Mouse (Mus musculus): Measurements from ENCODE around the gene Msantd1. TPM values are rescaled to one million over a fixed set of nuclear protein-coding genes. Genes with fewer than 3 reads are reported as not detected.
A peak's percentile ranks its signal among the peaks of the same experiment; 100 is the strongest.

The Msantd1 gene
- polyA plus RNA-seq, 1 experiment from 2014 or later, result 0.30 TPM

DNA sequence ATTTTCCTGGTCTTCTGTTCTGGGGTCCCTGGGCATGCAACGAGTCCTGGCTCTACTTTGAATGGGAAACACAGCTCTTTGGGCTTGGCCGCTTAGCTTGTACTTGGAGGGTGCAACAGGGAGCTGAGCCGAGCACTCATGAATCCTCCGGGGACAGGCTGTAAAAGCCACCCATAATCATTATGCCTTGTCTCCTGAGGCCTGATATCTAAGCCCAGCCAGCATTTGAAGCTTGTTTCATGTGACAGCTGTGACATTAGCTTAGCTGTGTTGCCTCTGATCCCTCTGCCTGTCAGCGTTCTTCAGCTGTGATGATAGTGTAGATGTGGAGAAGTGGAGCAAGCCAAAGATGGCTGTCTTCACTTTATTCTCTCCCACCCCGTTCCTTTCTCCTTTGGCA lies 46.7 kb downstream of the Msantd1 start:
- peak overlapping the region; percentile 68 for H3K27ac ChIP-seq (ENCODE audit: low read length)
- peaks cover 5% of the 10 kb centered on the region; the same call in 1 of the 2 replicates for H3K36me3 ChIP-seq (ENCODE audit: control insufficient read depth, insufficient read depth)
- no peaks in the 10 kb centered on the region for H3K27me3 ChIP-seq (ENCODE audit: control insufficient read depth, insufficient read depth, low read length)
- peaks cover 53% of the 10 kb centered on the region for H3K4me1 ChIP-seq (ENCODE audit: control insufficient read depth, insufficient read depth, low read length)
- H3K4me2 ChIP-seq (ENCODE audit: low read depth, low read length), result no peak overlapping the region; the same call in 1 of the 2 replicates
- no peak overlapping the region for H3K9ac ChIP-seq (ENCODE audit: low read length)
- H3K9me3 ChIP-seq (replicated peaks; ENCODE audit: control insufficient read depth, low read length), result peaks cover 4% of the 10 kb centered on the region; the same call in 1 of the 2 replicates
- WGBS, result 38% methylated on average over 6 of the region's 6 CpGs
- ATAC-seq (replicated peaks; ENCODE audit: extremely low read depth, insufficient read depth, low FRiP score), result peak; percentile 32; the same call in 1 of the 2 replicates
- no peak overlapping the region for H3K4me3 ChIP-seq (ENCODE audit: low read length)

DNA sequence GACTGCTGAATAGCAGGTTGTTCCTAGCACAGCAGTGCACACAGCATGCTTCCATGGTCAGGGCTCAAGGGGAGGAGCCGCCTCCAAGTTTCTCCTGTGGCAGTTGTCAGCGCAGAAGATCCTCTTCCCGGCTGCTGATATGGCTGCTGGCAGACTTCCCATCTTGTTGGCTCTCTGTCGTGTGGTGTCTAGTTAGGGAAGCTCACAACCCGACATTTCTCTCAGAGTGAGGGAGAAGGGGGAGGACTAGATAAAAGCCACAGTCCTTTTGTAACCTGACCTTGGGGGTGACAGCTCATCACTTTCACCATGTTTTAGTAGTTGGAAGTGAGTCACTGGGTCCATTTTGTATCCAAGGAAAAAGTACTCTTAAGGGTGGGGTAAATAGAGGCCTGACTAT lies 47.8 kb downstream of the Msantd1 start:
- Histone ChIP-seq H3K9ac (ENCODE audit: low read length) (no peak overlapping the region), H3K4me3 (ENCODE audit: low read length) (no peak overlapping the region), H3K27ac (ENCODE audit: low read length) (peak overlapping the region; percentile 69), H3K36me3 (ENCODE audit: control insufficient read depth, insufficient read depth) (peaks cover 5% of the 10 kb centered on the region; the same call in 1 of the 2 replicates), H3K4me2 (ENCODE audit: low read depth, low read length) (peak overlapping the region; percentile 9; the same call in 1 of the 2 replicates), H3K4me1 (ENCODE audit: control insufficient read depth, insufficient read depth, low read length) (peaks cover 52% of the 10 kb centered on the region), H3K9me3 (replicated peaks; ENCODE audit: control insufficient read depth, low read length) (peaks cover 4% of the 10 kb centered on the region; the same call in 1 of the 2 replicates), H3K27me3 (ENCODE audit: control insufficient read depth, insufficient read depth, low read length) (no peaks in the 10 kb centered on the region)
- WGBS, result 13% methylated on average over 5 of the region's 5 CpGs
- peak; percentile 49 for ATAC-seq (replicated peaks; ENCODE audit: extremely low read depth, insufficient read depth, low FRiP score)

DNA sequence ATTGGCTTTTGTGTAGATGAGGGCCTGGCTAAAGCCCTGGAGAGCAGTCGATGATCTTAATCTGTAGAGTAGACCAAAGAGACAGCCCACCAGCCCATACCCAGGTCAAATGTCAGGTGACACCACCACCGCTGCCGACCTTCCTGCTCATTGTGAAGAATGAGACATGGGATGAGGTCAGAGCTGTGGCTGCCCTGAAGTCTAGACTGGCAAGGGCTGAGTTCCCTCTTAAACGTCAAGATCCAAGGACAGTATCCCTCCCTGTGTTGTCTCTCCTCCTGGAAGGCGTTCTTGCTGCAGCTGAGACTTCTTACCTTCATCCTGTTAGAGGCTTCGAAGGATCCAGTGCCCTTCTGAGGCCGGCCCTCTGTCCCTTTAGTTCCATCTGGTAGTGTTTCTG lies 48.3 kb downstream of the Msantd1 start:
- Histone ChIP-seq H3K4me2 (ENCODE audit: low read depth, low read length) (no peak overlapping the region), H3K4me3 (ENCODE audit: low read length) (no peak overlapping the region), H3K9me3 (replicated peaks; ENCODE audit: control insufficient read depth, low read length) (peaks cover 4% of the 10 kb centered on the region; the same call in 1 of the 2 replicates), H3K27ac (ENCODE audit: low read length) (peak overlapping the region; percentile 69), H3K9ac (ENCODE audit: low read length) (no peak overlapping the region), H3K36me3 (ENCODE audit: control insufficient read depth, insufficient read depth) (peaks cover 5% of the 10 kb centered on the region; the same call in 1 of the 2 replicates), H3K27me3 (ENCODE audit: control insufficient read depth, insufficient read depth, low read length) (no peaks in the 10 kb centered on the region), H3K4me1 (ENCODE audit: control insufficient read depth, insufficient read depth, low read length) (peaks cover 48% of the 10 kb centered on the region)
- ATAC-seq (replicated peaks; ENCODE audit: extremely low read depth, insufficient read depth, low FRiP score), result no peak
- 57% methylated on average over 7 of the region's 7 CpGs for WGBS

DNA sequence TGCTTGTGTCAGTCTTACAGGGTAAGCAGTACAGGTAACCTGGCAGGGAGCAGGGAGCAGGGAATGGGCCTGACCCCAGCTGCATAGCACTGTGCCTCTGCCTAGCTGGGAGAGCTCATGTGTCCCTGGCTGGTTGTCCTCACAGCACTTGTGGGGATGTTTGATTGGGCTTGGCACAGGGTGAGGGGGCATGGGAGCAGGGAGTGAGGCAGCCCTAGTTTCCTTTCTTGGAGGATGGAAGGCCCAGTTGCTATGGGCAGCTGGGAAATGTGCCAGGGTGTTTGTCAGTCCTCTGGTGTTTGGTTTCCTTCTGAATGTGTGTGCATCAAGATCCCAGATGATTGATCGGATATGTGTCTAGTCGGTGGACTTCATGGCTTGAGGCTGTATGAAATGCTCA lies 49.2 kb downstream of the Msantd1 start:
- H3K36me3 ChIP-seq (ENCODE audit: control insufficient read depth, insufficient read depth), result peaks cover 5% of the 10 kb centered on the region; the same call in 1 of the 2 replicates
- ATAC-seq (replicated peaks; ENCODE audit: extremely low read depth, insufficient read depth, low FRiP score), result peak; percentile 72
- H3K4me1 ChIP-seq (ENCODE audit: control insufficient read depth, insufficient read depth, low read length), result peaks cover 48% of the 10 kb centered on the region
- H3K4me2 ChIP-seq (ENCODE audit: low read depth, low read length), result no peak overlapping the region
- H3K9ac ChIP-seq (ENCODE audit: low read length), result no peak overlapping the region
- peaks cover 4% of the 10 kb centered on the region; the same call in 1 of the 2 replicates for H3K9me3 ChIP-seq (replicated peaks; ENCODE audit: control insufficient read depth, low read length)
- H3K27ac ChIP-seq (ENCODE audit: low read length), result peak overlapping the region; percentile 67
- no peak overlapping the region for H3K4me3 ChIP-seq (ENCODE audit: low read length)
- 58% methylated on average over 2 of the region's 2 CpGs for WGBS
- H3K27me3 ChIP-seq (ENCODE audit: control insufficient read depth, insufficient read depth, low read length), result no peaks in the 10 kb centered on the region

DNA sequence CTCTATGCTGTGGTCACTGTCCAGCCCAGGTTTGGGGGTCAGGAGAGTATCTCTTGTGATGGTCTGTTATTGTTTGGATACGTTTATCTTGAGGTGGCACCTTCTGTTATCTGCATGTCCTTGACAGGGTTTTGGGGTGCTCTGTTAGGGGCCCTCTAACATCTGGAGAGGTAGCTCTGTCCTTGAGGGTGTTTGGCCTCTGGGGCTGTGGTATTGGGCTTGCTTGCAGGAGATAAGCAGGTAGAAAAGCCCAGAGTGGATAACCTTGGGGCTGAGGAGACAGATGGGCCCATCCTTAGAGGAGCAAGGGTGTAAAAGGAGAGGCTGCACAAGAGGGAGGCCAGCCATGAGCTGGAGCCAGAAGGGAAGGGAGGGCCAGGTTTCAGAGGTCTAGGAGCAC lies 52.2 kb downstream of the Msantd1 start:
- ATAC-seq (replicated peaks; ENCODE audit: extremely low read depth, insufficient read depth, low FRiP score), result no peak
- H3K9ac ChIP-seq (ENCODE audit: low read length), result no peak overlapping the region
- H3K36me3 ChIP-seq (ENCODE audit: control insufficient read depth, insufficient read depth), result peaks cover 3% of the 10 kb centered on the region; the same call in 1 of the 2 replicates
- H3K4me3 ChIP-seq (ENCODE audit: low read length), result no peak overlapping the region
- no peak overlapping the region for H3K4me2 ChIP-seq (ENCODE audit: low read depth, low read length)
- no peaks in the 10 kb centered on the region for H3K27me3 ChIP-seq (ENCODE audit: control insufficient read depth, insufficient read depth, low read length)
- peaks cover 32% of the 10 kb centered on the region for H3K4me1 ChIP-seq (ENCODE audit: control insufficient read depth, insufficient read depth, low read length)
- WGBS, result 55% methylated on average over 1 of the region's 1 CpGs
- no peak overlapping the region for H3K27ac ChIP-seq (ENCODE audit: low read length)
- H3K9me3 ChIP-seq (replicated peaks; ENCODE audit: control insufficient read depth, low read length), result no peaks in the 10 kb centered on the region

DNA sequence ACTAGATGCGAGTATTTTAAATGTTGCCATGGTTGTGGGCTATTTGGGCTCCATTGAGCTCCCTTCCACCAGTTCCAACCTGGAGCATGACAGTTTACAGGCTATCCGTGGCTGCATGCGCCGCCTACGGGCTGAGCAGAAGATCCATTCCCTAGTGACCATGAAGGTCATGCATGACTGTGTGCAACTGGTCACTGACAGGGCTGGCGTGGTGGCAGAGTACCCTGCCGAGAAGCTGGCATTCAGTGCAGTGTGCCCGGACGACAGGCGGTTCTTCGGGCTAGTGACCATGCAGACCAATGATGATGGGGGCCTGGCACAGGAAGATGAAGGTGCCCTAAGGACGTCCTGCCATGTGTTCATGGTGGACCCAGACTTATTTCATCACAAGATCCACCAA lies 57.7 kb downstream of the Msantd1 start:
- no peak overlapping the region for H3K9ac ChIP-seq (ENCODE audit: low read length)
- no peak for ATAC-seq (replicated peaks; ENCODE audit: extremely low read depth, insufficient read depth, low FRiP score)
- no peak overlapping the region for H3K4me3 ChIP-seq (ENCODE audit: low read length)
- H3K4me2 ChIP-seq (ENCODE audit: low read depth, low read length), result no peak overlapping the region
- H3K27me3 ChIP-seq (ENCODE audit: control insufficient read depth, insufficient read depth, low read length), result no peaks in the 10 kb centered on the region
- H3K27ac ChIP-seq (ENCODE audit: low read length), result no peak overlapping the region
- WGBS, result 93% methylated on average over 12 of the region's 12 CpGs
- H3K4me1 ChIP-seq (ENCODE audit: control insufficient read depth, insufficient read depth, low read length), result peaks cover 15% of the 10 kb centered on the region; the same call in 1 of the 2 replicates
- H3K36me3 ChIP-seq (ENCODE audit: control insufficient read depth, insufficient read depth), result peaks cover 15% of the 10 kb centered on the region
- H3K9me3 ChIP-seq (replicated peaks; ENCODE audit: control insufficient read depth, low read length), result no peaks in the 10 kb centered on the region

DNA sequence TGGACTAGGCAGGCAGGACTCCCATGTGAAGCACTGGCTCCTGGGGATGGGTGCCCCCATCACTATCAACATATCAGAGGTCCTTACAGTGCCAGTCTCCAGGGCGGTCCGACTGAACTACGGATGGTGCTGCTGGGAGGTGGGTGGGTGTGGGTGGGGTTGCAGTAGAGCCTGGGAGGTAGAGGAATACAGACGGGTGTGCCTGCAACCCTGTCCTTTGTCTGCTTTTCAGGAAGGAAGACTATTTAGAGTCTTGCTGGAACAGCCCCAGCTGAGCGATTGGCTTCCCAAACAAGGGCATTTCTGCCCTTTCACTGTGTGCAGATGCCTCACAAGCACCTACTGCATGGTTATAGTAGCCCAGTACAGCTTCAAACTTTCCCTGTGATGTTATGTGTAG lies 60.6 kb downstream of the Msantd1 start:
- no peak overlapping the region for H3K9ac ChIP-seq (ENCODE audit: low read length)
- peaks cover 18% of the 10 kb centered on the region for H3K36me3 ChIP-seq (ENCODE audit: control insufficient read depth, insufficient read depth)

DNA sequence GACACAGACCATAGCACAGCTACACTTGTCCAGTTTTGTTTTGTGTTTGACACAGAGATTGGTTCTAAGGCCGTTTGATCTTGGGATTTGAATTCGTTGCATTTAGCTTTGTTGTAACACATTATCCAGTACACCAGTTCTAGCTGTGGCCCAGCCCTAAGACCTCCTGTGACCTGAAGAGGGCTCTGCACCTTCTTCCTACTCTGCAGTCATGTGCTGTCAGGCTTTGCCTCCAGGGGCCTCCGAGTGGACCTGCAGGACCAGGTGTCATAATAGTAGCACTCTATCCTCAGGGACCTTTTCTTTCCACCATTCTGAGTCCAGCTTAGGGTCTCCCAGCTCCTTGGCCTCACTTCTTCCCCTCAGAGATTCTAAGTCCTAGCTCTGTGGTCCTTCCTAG lies 64.7 kb downstream of the Msantd1 start:
- Histone ChIP-seq H3K27me3 (ENCODE audit: control insufficient read depth, insufficient read depth, low read length) (no peaks in the 10 kb centered on the region), H3K4me3 (ENCODE audit: low read length) (no peak overlapping the region), H3K36me3 (ENCODE audit: control insufficient read depth, insufficient read depth) (peaks cover 9% of the 10 kb centered on the region), H3K4me1 (ENCODE audit: control insufficient read depth, insufficient read depth, low read length) (peaks cover 33% of the 10 kb centered on the region), H3K27ac (ENCODE audit: low read length) (no peak overlapping the region), H3K9ac (ENCODE audit: low read length) (no peak overlapping the region), H3K4me2 (ENCODE audit: low read depth, low read length) (no peak overlapping the region), H3K9me3 (replicated peaks; ENCODE audit: control insufficient read depth, low read length) (no peaks in the 10 kb centered on the region)
- 69% methylated on average over 3 of the region's 3 CpGs for WGBS
- ATAC-seq (replicated peaks; ENCODE audit: extremely low read depth, insufficient read depth, low FRiP score), result no peak

More for the DNA sequence above, 60.6 kb downstream of the Msantd1 start:
- WGBS, result 59% methylated on average over 5 of the region's 5 CpGs
- Histone ChIP-seq H3K27ac (ENCODE audit: low read length) (no peak overlapping the region), H3K4me1 (ENCODE audit: control insufficient read depth, insufficient read depth, low read length) (peaks cover 22% of the 10 kb centered on the region), H3K27me3 (ENCODE audit: control insufficient read depth, insufficient read depth, low read length) (no peaks in the 10 kb centered on the region), H3K4me3 (ENCODE audit: low read length) (no peak overlapping the region), H3K4me2 (ENCODE audit: low read depth, low read length) (no peak overlapping the region), H3K9me3 (replicated peaks; ENCODE audit: control insufficient read depth, low read length) (no peaks in the 10 kb centered on the region)
- ATAC-seq (replicated peaks; ENCODE audit: extremely low read depth, insufficient read depth, low FRiP score), result no peak
